Mouse (Mus musculus) forebrain, postnatal 0 days (tissue): ENCODE measurements around the gene Syt9. TPM values are rescaled to one million over a fixed set of nuclear protein-coding genes. Genes with fewer than 3 reads are reported as not detected.
A peak's percentile ranks its signal among the peaks of the same experiment; 100 is the strongest.

Experiments used
- ATAC-seq: fragments of 200-750 bp; cut with Nextera tagmentation; 2 replicates; pipeline ENCODE4 v1.8.0; 2017; ENCODE audit warnings: mild to moderate bottlenecking, moderate library complexity
- DNase-seq: peaks from one replicate; pipeline ENCODE4 v3.0.0-alpha.2; 2015
- H3K27ac ChIP-seq: fragments of 300-500 bp; sonication (generic); 2 replicates; pipeline ENCODE4 v1.5.1; 2014; ENCODE audit warnings: low read depth, mild to moderate bottlenecking, antibody characterized with exemption, low read length, moderate library complexity, mixed read lengths
- H3K27me3 ChIP-seq: fragments of 300-500 bp; sonication (generic); 2 replicates; pipeline ENCODE4 v1.6.1; 2014; ENCODE audit warnings: mild to moderate bottlenecking, low read length, mixed read lengths; ENCODE audit not compliant: insufficient read depth
- H3K36me3 ChIP-seq: fragments of 300-500 bp; sonication (generic); 2 replicates; pipeline ENCODE4 v1.6.1; 2014; ENCODE audit warnings: mild to moderate bottlenecking, moderate library complexity; ENCODE audit not compliant: insufficient read depth
- H3K4me1 ChIP-seq: fragments of 300-500 bp; sonication (generic); 2 replicates; pipeline ENCODE4 v1.6.1; 2014; ENCODE audit warnings: antibody characterized with exemption; ENCODE audit not compliant: insufficient read depth
- H3K4me2 ChIP-seq: fragments of 300-500 bp; sonication (generic); 2 replicates; pipeline ENCODE4 v1.6.1; 2014; ENCODE audit warnings: low read depth, mild to moderate bottlenecking, moderate library complexity
- H3K4me3 ChIP-seq: fragments of 300-500 bp; sonication (generic); 2 replicates; pipeline ENCODE4 v1.5.1; 2014; ENCODE audit warnings: low read depth, low read length, mixed read lengths
- H3K9ac ChIP-seq: fragments of 300-500 bp; sonication (generic); 2 replicates; pipeline ENCODE4 v1.6.1; 2014; ENCODE audit warnings: mild to moderate bottlenecking
- H3K9me3 ChIP-seq: fragments of 300-500 bp; sonication (generic); 2 replicates; pipeline ENCODE4 v1.6.1; 2016; ENCODE audit warnings: low read length
- CTCF ChIP-seq: sonication (generic); IDR thresholded peaks from 2 replicates; pipeline ENCODE4 v1.5.1; 2016; ENCODE audit warnings: antibody characterized with exemption, control low read depth, low read depth
- WGBS: fragments of 180-500 bp; shearing (Covaris S2); extraction: QIAGEN DNeasy Blood & Tissue Kit; methylation state at CpG from one replicate; pipeline ENCODE4 v1.1.7; 2014; 5-methylcytosine and 5-hydroxymethylcytosine counted together
- polyA plus RNA-seq: library from polyadenylated mRNA; unstranded; fragments of >200 nt; fragmentation: Nextera tagmentation; extraction: Ambion mirVana; gene quantifications from 2 replicates; pipeline ENCODE4 v1.2.1, GENCODE M21; 2015
- total RNA-seq: library from RNA; depleted of rRNA; stranded (reverse); fragments of >200 nt; gene quantifications from 2 replicates; pipeline ENCODE4 v1.2.3, GENCODE M21; 2014; rRNA removed

Syt9 gene
- total RNA-seq (17.2 and 23.9 TPM in 2 replicates), polyA plus RNA-seq (9.2 and 13.7 TPM in 2 replicates)

DNA sequence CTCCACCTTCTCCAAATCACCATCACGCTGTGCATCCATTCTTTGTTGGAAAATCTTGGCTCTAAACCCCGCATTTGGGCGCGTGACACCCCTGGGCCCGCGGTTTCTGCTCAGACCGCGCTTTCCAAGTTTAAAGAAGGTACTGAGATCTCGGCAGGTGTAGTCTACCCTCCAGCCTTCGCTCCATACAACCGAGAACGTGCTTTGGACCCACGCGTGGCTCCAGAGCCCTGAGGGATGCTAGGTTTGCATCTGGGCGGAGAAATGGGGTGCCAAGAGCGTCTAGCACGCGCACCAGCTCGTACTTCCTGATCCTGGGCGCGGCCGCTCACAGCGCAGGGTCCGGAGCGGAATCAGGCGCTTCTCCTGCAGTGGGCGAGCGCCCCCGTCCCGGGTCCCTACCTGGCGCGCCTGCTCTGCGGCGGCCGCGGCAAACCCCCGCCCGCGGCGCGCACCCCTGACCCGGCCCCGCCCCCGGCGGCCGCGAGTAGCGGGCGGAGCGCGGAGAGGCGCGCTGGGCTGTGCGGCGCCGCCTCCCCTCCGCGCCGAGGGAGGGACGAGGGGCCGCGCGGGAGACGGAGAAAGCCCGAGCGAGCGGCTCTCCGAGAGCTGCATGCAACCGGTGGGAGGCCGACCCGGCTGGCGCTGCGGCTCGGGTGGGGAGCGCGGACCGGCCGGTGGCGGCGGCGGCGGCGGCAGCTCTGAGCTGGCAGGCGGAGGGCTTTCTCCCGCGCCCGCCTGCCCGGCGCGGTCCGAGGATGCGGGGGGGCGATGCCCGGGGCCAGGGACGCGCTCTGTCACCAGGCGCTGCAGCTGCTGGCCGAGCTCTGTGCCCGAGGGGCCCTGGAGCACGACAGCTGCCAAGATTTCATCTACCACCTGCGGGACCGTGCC, at the start of gene Syt9:
Gene Syt9, plus strand, starts transcription at position 497 of the 894 bp plus-strand sequence.
- Histone ChIP-seq H3K36me3 (no peaks in the 10 kb centered on the region), H3K4me2 (peak within 1 kb of the TSS; percentile 94), H3K4me3 (peak within 1 kb of the TSS; percentile 84), H3K9ac (peak within 1 kb of the TSS; percentile 71), H3K9me3 (no peaks in the 10 kb centered on the region), H3K27ac (peak within 1 kb of the TSS; percentile 15; the same call in 1 of the 2 replicates), H3K27me3 (peaks cover 4% of the 10 kb centered on the region; the same call in 1 of the 2 replicates), H3K4me1 (no peaks in the 10 kb centered on the region; the same call in 1 of the 2 replicates)
- peak; percentile 59 for DNase-seq
- ATAC-seq = peak; percentile 91
- TF ChIP-seq CTCF = 0 out of 2 replicates have a peak, but pooled peaks have one; percentile 6
- WGBS = under 1% methylated on average over 96 of the region's 102 CpGs

DNA sequence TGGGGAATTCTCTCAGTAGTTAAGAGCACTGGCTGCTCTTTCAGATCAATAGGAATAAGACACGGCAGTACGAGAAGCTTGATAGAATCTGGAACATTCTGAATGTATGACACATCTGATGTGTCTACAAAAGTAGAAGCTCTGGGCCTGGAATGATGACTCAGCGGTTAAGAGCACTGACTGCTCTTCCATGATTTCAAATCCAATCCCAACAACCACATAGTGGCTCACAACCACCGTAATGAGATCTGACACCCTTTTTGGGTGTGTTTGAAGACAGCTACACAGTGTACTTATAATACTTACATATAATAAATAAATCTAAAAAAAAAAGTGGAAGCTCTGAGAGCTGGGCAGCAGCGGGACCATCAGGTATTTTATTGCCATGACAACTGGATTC, 31.5 kb upstream of the Syt9 start:
- no peak for TF ChIP-seq CTCF
- Histone ChIP-seq H3K4me2 (no peak overlapping the region), H3K27ac (no peak overlapping the region), H3K36me3 (no peaks in the 10 kb centered on the region), H3K9ac (no peak overlapping the region), H3K9me3 (no peaks in the 10 kb centered on the region), H3K4me3 (no peak overlapping the region), H3K4me1 (no peaks in the 10 kb centered on the region), H3K27me3 (no peaks in the 10 kb centered on the region)
- 87% methylated on average over 5 of the region's 5 CpGs for WGBS
- no peak for ATAC-seq
- DNase-seq = no peak

DNA sequence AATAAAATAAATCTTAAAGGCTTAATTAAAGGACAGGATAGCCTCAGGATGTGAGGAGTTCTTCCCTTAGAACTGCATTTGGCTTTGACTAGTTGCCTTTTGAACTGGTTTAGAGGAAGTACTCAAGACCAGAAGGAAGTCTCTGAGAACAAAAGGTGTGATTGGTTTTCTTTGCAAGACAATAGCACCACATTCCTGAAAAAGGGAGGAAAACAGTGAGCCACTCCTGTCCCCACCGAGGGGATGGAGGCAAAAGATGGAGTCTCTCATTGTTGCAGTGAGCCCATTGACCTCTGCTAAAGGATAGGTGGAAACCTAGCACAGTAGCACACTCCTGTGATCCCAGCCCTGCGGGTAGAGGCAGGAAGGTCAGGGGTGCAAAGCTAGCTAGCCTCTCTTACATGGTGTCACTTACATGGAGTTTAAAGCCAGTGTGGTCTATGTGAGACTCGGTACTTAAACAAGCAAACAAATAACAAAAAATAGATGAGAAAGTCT, 30.9 kb upstream of the Syt9 start:
- Histone ChIP-seq H3K36me3 (no peaks in the 10 kb centered on the region), H3K27ac (no peak overlapping the region), H3K27me3 (no peaks in the 10 kb centered on the region), H3K9ac (no peak overlapping the region), H3K9me3 (no peaks in the 10 kb centered on the region), H3K4me2 (no peak overlapping the region), H3K4me3 (no peak overlapping the region), H3K4me1 (no peaks in the 10 kb centered on the region)
- WGBS = 57% methylated on average over 3 of the region's 3 CpGs
- TF ChIP-seq CTCF = no peak
- DNase-seq (no peak), ATAC-seq (no peak)

DNA sequence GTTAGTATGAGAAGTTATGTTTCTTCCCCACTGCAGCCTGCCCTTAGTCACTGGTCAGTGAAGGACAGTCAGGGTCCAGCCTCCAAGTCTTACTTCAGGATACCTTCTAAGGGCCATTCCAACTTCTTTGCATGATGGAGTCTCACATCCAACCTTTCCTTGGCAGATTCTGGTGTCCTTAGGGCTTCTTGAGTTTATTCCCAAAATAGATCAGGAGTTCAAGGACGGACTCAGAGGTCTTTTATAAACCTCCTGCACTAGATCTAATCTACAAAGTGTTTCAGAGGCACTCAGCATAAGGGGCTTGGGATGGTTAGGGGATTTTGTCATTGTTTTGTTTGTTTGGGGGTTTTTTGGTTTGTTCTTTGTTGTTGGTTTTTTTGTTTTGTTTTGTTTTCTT, 30.3 kb upstream of the Syt9 start:
- Histone ChIP-seq H3K9me3 (no peaks in the 10 kb centered on the region), H3K4me1 (no peaks in the 10 kb centered on the region), H3K36me3 (no peaks in the 10 kb centered on the region), H3K27me3 (no peaks in the 10 kb centered on the region), H3K4me3 (no peak overlapping the region), H3K9ac (no peak overlapping the region), H3K27ac (no peak overlapping the region), H3K4me2 (no peak overlapping the region)
- ATAC-seq (no peak), DNase-seq (no peak)
- TF ChIP-seq CTCF = no peak
- WGBS = 74% methylated on average over 1 of the region's 1 CpGs

DNA sequence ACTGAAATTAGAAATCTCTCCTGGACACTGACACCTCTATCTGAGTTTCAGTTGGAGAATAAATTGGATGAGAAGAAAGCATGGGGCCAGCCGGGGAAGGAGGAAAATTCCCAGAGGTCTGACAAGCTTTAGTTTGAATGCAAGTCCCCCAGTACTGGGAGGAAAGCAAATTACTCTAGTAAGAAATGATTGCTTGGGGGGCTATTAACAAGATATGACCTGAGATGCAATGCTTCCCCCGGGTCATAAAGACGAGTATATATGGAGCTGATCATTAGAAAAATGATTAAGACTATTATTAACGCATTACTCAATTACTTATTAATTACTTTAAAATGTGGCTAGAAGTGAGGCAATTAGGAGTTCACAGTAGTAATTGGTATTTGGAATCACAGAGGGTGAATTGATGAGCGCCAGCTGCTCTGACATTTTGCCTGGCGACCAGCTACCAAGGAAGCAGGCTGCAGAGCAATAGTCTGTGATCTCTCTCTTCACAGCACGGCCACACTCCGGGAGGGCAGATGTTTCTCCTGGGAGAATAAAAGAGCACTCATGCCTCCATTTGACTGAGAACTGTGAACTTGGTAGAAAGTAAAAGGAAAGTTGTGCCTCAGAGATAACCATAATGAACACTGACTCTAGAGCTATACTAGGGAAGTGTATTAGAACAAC, 28.9 kb upstream of the Syt9 start:
- no peaks in the 10 kb centered on the region for H3K27me3 ChIP-seq
- H3K9me3 ChIP-seq = no peaks in the 10 kb centered on the region
- DNase-seq (peak; percentile 10), ATAC-seq (0 out of 2 replicates have a peak, but pooled peaks have one; percentile 42)
- no peak overlapping the region for H3K27ac ChIP-seq
- no peak overlapping the region for H3K4me3 ChIP-seq
- H3K4me2 ChIP-seq = no peak overlapping the region
- no peaks in the 10 kb centered on the region for H3K4me1 ChIP-seq
- TF ChIP-seq CTCF = no peak
- no peaks in the 10 kb centered on the region for H3K36me3 ChIP-seq
- no peak overlapping the region for H3K9ac ChIP-seq
- WGBS = 22% methylated on average over 8 of the region's 8 CpGs

DNA sequence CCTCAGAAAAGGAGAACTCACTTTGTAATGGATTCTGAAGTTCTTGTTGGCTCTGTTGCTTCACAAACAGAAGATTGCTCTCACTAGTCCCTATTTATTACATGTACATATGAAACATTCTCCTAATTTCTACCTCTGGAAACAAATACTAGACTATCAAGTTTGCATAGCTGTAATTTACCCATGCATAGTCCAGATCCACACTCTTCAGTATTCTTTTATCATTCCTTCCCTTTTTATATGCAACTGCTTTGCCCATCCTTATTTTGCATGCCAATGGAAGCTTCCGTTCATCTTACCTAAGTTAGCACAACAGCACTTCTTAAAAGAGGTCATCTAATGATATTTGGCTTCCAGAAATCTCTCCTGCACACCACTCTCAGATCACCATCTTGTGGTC, 21.3 kb upstream of the Syt9 start:
- no peaks in the 10 kb centered on the region for H3K9me3 ChIP-seq
- ATAC-seq (no peak), DNase-seq (no peak)
- no peaks in the 10 kb centered on the region for H3K27me3 ChIP-seq
- H3K4me3 ChIP-seq = no peak overlapping the region
- H3K9ac ChIP-seq = no peak overlapping the region
- no peak overlapping the region for H3K27ac ChIP-seq
- no peaks in the 10 kb centered on the region for H3K4me1 ChIP-seq
- H3K4me2 ChIP-seq = no peak overlapping the region
- H3K36me3 ChIP-seq = no peaks in the 10 kb centered on the region
- 85% methylated on average over 1 of the region's 1 CpGs for WGBS
- no peak for TF ChIP-seq CTCF
